Mouse (Mus musculus): Measurements from ENCODE around the gene Uvrag.
"Not testable (repeated sequence)": the region's sequence is repeated elsewhere in the genome, so short reads cannot be mapped to it uniquely, and the experiment has no call there.

Gene Uvrag

DNA sequence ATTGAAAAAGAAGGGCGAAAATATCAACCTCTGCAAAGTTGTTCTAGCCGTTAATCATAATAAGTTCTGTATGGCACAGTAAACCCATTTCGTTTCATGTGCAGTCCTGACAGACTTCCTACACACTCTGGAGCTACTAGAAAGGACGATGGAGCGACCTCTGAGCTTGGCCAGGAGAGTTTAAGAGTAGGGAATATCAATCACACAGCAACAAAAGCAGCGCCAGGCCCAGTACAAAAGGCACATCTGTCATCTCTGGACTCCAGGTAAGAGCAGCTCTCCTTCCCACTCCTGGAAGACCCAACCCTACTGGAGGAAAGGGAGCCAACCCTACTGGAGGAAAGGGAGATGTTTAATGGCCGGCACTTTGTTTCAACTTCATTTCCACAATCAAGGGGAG lies 43.2 kb downstream of the Uvrag start:
- DNase-seq (ENCODE audit: low spot score): no peak

- DNase-seq (ENCODE audit: low spot score): no peak
Observed at GRCm38 (mm10) chr7:99097128-99097527, 43.8 kb downstream of the Uvrag start.

DNA sequence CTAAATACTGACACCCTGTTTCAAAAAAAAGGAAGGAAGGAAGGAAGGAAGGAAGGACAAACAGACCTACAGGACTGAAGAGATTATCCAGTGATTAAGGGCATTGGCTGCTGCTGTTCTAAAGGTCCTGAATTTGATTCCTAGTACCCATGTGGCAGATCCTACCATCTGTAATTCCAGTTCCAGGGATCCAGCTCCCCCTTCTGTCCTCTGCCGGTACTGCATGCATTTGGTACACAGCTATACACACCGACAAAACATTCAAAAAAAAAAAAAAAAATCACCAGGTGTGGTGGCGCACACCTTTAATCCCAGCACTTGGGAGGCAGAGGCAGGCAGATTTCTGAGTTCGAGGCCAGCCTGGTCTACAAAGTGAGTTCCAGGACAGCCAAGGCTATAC lies 45.8 kb downstream of the Uvrag start:
- DNase-seq (ENCODE audit: low spot score): no peak

DNA sequence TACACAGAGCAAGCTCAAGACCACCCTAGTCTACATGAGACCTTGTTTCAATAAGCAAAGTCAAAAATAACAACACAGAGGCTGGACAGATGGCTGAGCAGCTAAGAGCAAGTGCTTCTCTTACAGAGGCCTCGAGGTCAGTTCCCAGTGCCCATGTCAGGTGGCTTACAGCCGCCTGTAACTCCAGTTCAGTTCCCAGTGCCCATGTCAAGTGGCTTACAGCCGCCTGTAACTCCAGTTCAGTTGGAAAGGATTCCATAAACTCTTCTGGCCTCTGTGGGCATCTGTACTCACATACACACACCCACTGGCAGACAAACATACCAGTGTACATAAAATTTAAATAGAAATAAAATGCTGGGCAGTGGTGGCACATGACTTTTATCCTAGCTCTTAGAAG lies 46.6 kb downstream of the Uvrag start:
- no peak for DNase-seq (ENCODE audit: low spot score)

DNA sequence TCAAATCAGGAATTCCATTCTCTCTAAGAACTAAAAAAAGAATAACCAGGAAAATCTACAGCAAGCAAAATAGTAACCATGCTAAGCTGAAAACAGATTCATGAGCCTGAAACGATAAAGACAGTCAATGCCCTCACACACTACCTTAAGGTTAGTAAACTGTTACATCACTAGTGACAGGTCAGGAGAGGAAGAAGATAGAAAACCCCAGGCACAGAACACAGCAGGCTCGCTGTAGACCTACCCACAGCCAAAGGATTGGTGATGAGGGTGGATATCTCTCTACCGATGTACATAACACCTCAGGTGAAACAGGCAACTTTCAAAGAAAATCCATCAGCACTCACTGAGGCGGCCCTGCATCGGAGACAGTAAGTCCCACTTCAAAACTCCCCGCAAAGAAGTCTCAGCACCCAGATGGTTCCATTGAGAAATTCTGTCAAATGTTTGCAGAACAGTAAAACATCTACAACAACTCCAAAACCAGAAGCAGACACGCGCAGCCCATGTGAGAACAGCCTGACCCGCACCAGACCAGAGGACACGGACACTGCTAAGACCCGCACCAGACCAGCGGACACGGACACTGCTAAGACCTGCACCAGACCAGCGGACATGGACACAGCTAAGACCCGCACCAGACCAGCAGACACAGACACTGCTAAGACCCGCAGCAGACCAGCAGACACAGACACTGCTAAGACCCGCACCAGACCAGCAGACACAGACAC lies 48.9 kb downstream of the Uvrag start:
- DNase-seq (ENCODE audit: low spot score): no peak

DNA sequence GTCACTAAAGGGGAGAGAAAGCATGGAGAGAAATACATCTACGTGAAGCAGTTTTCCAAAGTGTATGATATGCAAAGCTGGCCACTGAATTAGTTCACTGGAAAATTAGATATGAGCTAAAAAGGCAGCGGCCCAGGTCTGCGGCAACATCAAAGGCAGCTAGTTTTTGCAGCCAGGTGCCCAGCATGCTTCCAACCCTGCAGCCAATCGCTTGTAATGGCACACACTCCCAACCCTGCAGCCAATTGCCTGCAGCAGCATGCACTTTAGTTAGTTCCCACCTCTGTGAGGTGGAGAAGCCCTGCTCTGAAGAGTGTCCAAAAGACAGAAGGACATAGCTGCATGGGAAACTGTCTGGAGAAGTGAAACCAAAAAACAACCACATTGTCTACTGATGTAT lies 51.2 kb downstream of the Uvrag start:
- DNase-seq (ENCODE audit: low spot score): no peak

GRCm38 (mm10) chr7:99088576-99089346 lies 52.2 kb downstream of the Uvrag start:
- DNase-seq (ENCODE audit: low spot score): no peak

- no peak for DNase-seq (ENCODE audit: low spot score)
Observed at GRCm38 (mm10) chr7:99087581-99087980, 53.4 kb downstream of the Uvrag start.

- DNase-seq (ENCODE audit: low spot score): no peak
Observed at GRCm38 (mm10) chr7:99086646-99087443, 54.1 kb downstream of the Uvrag start.

DNA sequence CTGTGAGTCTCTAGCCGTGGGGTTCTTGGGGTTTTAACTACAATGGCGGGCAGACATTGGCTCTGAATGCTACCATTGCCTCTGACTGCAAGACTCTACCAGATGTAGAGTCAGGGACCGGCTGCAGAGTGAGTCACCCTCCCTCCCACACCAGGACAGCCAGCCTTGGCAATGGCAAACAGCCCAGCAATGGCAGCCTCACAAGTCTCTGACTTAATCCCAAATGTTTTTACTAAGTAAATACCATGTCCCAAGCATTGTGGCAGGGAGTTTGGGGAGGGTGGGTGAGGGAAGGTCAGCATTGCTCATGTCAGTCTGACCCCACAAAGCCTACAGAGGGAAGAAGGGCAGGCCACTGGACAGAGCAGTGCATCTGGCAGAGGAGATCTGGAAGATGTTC lies 55.7 kb downstream of the Uvrag start:
- peak; percentile 24 for DNase-seq (ENCODE audit: low spot score)

DNA sequence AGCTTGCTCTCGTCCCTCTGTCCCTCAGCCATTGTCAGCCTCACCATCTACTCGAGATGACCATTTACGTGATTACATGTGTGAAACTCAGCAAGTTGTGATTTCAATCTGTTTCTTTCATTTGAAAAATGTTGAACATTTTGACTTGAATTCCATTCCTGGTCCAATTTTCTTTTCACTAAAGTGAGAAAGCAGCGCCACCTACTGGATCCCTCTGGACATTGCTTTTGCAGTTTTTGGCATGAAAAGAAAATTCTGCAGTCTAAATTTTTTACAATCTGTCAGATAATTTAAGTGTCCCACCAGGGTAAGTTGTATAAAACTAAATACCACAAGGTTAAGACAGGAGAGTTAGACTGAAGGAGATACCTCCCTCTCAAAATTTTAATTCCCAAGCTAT lies 61.4 kb downstream of the Uvrag start:
- peak; percentile 66 for DNase-seq (ENCODE audit: low spot score)

- no peak for DNase-seq (ENCODE audit: low spot score)
Observed at GRCm38 (mm10) chr7:99078805-99079204, 62.1 kb downstream of the Uvrag start.

DNA sequence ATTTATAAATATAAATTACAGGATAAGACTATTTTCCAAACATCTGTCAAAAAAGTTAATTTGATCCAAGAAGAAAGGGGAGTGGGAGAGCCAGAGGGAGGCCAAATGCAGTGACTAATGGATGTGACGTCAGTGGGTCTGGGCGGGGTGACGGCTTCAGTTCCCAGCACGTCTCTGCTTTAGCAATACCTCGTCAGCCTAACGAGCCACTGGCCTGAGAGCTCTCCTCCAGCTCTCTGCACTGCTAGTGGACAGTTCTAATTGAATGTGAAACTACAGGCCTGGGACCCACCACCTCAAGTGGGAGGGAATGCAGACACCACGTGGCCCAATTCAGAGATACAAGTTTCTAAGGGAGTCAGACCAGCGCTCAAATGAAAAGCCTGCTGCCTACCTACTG lies 63.7 kb downstream of the Uvrag start:
- peak; percentile 49 for DNase-seq (ENCODE audit: low spot score)

- no peak for DNase-seq (ENCODE audit: low spot score)
Observed at GRCm38 (mm10) chr7:99075101-99075500, 65.8 kb downstream of the Uvrag start.

DNA sequence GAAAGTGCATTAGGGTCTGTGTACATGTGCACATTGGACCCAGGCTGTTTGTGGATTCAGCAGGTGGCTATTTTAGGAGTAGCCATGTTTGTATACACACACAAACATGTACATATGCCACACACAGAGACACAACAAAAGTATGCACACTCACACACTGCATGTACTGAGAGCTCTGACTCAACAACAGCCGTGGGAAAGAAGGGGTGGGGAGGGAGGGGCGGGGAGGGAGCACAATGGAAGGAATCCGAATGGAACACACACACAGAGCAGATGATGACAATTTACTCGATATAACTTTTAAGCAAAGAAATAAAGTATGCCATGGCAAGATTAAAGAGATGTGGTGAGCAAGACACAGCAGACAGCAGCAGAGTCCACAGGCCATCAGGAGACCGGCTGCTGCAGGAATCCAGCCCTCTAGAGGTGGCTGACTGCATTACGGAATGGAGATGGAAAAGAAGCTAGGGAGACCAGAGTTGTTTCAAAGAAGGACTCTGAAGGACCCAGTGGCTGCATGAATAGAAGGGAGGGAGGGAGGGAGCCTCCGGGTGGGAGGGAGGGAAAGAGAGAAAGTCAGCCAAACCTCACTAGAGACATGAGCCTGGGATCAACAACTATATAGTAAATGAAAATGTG lies 67.1 kb downstream of the Uvrag start:
- DNase-seq (ENCODE audit: low spot score): no peak

DNA sequence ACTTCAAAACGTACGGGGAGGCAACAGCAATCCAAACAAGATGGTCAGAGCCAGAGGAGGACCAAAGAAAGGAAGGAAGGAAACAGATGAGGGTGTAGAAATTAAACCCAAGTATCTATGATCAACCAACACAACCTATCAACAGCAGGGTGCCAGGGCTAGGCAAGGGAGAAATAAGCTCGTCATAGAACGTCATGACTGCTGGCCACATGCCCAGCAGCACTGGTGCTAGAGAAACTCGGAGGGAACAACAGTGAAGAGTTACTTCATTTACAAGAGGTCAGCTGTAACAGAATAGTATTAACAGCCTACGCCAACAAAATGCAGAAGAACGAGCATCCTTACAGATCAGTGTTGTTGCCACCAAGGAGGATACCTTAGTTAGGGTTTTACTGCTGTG lies 73.2 kb downstream of the Uvrag start:
- no peak for DNase-seq (ENCODE audit: low spot score)

GRCm38 (mm10) chr7:99065920-99066319 lies 75.0 kb downstream of the Uvrag start:
- DNase-seq (ENCODE audit: low spot score): no peak

- DNase-seq (ENCODE audit: low spot score): no peak
Observed at GRCm38 (mm10) chr7:99065391-99065831, 75.5 kb downstream of the Uvrag start.

GRCm38 (mm10) chr7:99064795-99065194 lies 76.1 kb downstream of the Uvrag start:
- DNase-seq (ENCODE audit: low spot score): no peak

- DNase-seq (ENCODE audit: low spot score): not testable (repeated sequence)
Observed at GRCm38 (mm10) chr7:99062263-99062662, 78.7 kb downstream of the Uvrag start.

DNA sequence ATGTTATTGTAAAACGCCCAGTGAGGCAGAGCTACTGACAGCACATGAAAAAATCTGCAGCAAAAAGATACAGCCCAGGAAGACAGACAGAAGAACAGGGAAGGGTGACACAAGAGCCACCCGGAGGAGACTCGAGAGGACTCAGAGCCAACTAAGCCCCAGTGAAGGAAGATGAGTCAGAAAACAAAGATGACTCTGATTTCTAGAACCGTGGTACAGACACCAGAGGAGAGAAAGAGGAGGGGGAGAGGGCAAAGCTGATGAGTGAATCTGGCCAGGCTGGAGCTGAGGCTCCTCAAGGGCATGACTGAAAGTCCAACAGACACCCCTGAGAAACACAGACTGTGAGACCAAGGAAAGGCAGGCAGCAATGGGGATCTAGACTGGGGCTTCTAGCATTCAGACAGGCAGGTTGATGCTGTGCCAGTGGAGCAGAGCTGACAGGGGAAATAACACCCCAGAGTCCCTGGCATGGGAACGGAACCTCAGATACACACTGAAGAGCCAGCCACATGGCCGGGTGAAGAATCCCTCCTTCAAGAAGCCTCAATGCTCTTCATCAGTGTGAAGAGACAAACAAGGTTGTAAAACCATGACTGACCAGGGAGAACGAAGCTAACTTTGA lies 79.8 kb downstream of the Uvrag start:
- DNase-seq (ENCODE audit: low spot score): no peak

GRCm38 (mm10) chr7:99060476-99060875 lies 80.5 kb downstream of the Uvrag start:
- no peak for DNase-seq (ENCODE audit: low spot score)

Measured in urinary bladder, postnatal 25 days (tissue).